Mouse (Mus musculus): ENCODE data around the gene Gm973.
A peak's percentile ranks its signal among the peaks of the same experiment; 100 is the strongest.

- peak; percentile 79 for TF ChIP-seq POLR2A (IDR thresholded peaks at IDR 0.05; ENCODE audit: control insufficient read depth, low read depth, low read length)
- no peak for TF ChIP-seq CTCF (IDR thresholded peaks at IDR 0.05; ENCODE audit: control insufficient read depth, insufficient read depth, insufficient replicate concordance, low read depth, low read length)
These were observed 34.4 kb upstream of the Gm973 start for GRCm38 (mm10) chr1:59481456-59482291.
